Mouse (Mus musculus): ENCODE data around the gene Bcor.

GRCm38 (mm10) chrX:12006882-12007753 is 153.0 kb downstream of the Bcor start:
- TF ChIP-seq CTCF (IDR thresholded peaks at IDR 0.05; ENCODE audit: low read depth, low read length) (no peak), POLR2A (IDR thresholded peaks at IDR 0.05; ENCODE audit: extremely low read depth, insufficient read depth, low read length) (no peak)

Data from liver, adult 2 months (tissue).